Mouse (Mus musculus): ENCODE results near the gene Col5a3. TPM values are rescaled to one million over a fixed set of nuclear protein-coding genes. Genes with fewer than 3 reads are reported as not detected.

The Col5a3 gene
- total and polyA plus RNA-seq, 2 experiments from 2014 or later = 0.83 to 3.0 TPM

- no peak overlapping the region for H3K4me3 ChIP-seq (ENCODE audit: low read depth, low read length)
- no peaks in the 10 kb centered on the region for H3K27me3 ChIP-seq (ENCODE audit: insufficient read depth, low read length)
- DNase-seq (ENCODE audit: low spot score) (peak; percentile 90), ATAC-seq (ENCODE audit: low FRiP score) (peak; percentile 92)
- H3K9me3 ChIP-seq (ENCODE audit: low read length) = no peaks in the 10 kb centered on the region
- no peak for TF ChIP-seq CTCF (IDR thresholded peaks at IDR 0.05)
- H3K27ac ChIP-seq (ENCODE audit: low read depth, low read length) = peak overlapping the region; percentile 48
- no peak overlapping the region for H3K4me2 ChIP-seq (ENCODE audit: low read depth, low read length, poor library complexity, severe bottlenecking)
- H3K9ac ChIP-seq (replicated peaks; ENCODE audit: low read length, poor library complexity, severe bottlenecking) = no peak overlapping the region
- 0 out of 2 replicates have a peak, but pooled peaks cover 5% of the 10 kb centered on the region for H3K4me1 ChIP-seq (ENCODE audit: insufficient read depth, low read length)
- WGBS = 32% methylated on average over 7 of the region's 7 CpGs
- no peaks in the 10 kb centered on the region for H3K36me3 ChIP-seq (ENCODE audit: insufficient read depth, low read length)
These were observed 20.6 kb downstream of the Col5a3 start for GRCm38 (mm10) chr9:20794108-20794806.

- no peak for TF ChIP-seq CTCF (IDR thresholded peaks at IDR 0.05)
These were observed 24.5 kb downstream of the Col5a3 start for GRCm38 (mm10) chr9:20790345-20790744.

GRCm38 (mm10) chr9:20789651-20790050 is 25.2 kb downstream of the Col5a3 start:
- Histone ChIP-seq H3K4me3 (ENCODE audit: low read depth, low read length) (no peak overlapping the region), H3K27ac (ENCODE audit: low read depth, low read length) (no peak overlapping the region), H3K9me3 (ENCODE audit: low read length) (no peaks in the 10 kb centered on the region), H3K27me3 (ENCODE audit: insufficient read depth, low read length) (no peaks in the 10 kb centered on the region), H3K36me3 (ENCODE audit: insufficient read depth, low read length) (no peaks in the 10 kb centered on the region), H3K4me2 (ENCODE audit: low read depth, low read length, poor library complexity, severe bottlenecking) (no peak overlapping the region), H3K9ac (replicated peaks; ENCODE audit: low read length, poor library complexity, severe bottlenecking) (no peak overlapping the region), H3K4me1 (ENCODE audit: insufficient read depth, low read length) (0 out of 2 replicates have a peak, but pooled peaks cover 5% of the 10 kb centered on the region)
- WGBS = 80% methylated on average over 3 of the region's 4 CpGs
- no peak for DNase-seq (ENCODE audit: low spot score)
- TF ChIP-seq CTCF (IDR thresholded peaks at IDR 0.05) = no peak
- no peak for ATAC-seq (ENCODE audit: low FRiP score)

More at GRCm38 (mm10) chr9:20790345-20790744, 24.5 kb downstream of the Col5a3 start:
- H3K27ac ChIP-seq (ENCODE audit: low read depth, low read length) = no peak overlapping the region
- H3K27me3 ChIP-seq (ENCODE audit: insufficient read depth, low read length) = no peaks in the 10 kb centered on the region
- no peak for DNase-seq (ENCODE audit: low spot score)
- H3K4me3 ChIP-seq (ENCODE audit: low read depth, low read length) = no peak overlapping the region
- 0 out of 2 replicates have a peak, but pooled peaks cover 5% of the 10 kb centered on the region for H3K4me1 ChIP-seq (ENCODE audit: insufficient read depth, low read length)
- no peaks in the 10 kb centered on the region for H3K9me3 ChIP-seq (ENCODE audit: low read length)
- no peak overlapping the region for H3K9ac ChIP-seq (replicated peaks; ENCODE audit: low read length, poor library complexity, severe bottlenecking)
- ATAC-seq (ENCODE audit: low FRiP score) = no peak
- no peaks in the 10 kb centered on the region for H3K36me3 ChIP-seq (ENCODE audit: insufficient read depth, low read length)
- no peak overlapping the region for H3K4me2 ChIP-seq (ENCODE audit: low read depth, low read length, poor library complexity, severe bottlenecking)
- 58% methylated on average over 3 of the region's 3 CpGs for WGBS

- no peak for TF ChIP-seq CTCF (IDR thresholded peaks at IDR 0.05)
- no peaks in the 10 kb centered on the region for H3K4me1 ChIP-seq (ENCODE audit: insufficient read depth, low read length)
- DNase-seq (ENCODE audit: low spot score) (no peak), ATAC-seq (ENCODE audit: low FRiP score) (no peak)
- H3K27ac ChIP-seq (ENCODE audit: low read depth, low read length) = no peak overlapping the region
- H3K27me3 ChIP-seq (ENCODE audit: insufficient read depth, low read length) = no peaks in the 10 kb centered on the region
- no peak overlapping the region for H3K4me3 ChIP-seq (ENCODE audit: low read depth, low read length)
- H3K36me3 ChIP-seq (ENCODE audit: insufficient read depth, low read length) = no peaks in the 10 kb centered on the region
- 82% methylated on average over 8 of the region's 8 CpGs for WGBS
- H3K4me2 ChIP-seq (ENCODE audit: low read depth, low read length, poor library complexity, severe bottlenecking) = no peak overlapping the region
- no peaks in the 10 kb centered on the region for H3K9me3 ChIP-seq (ENCODE audit: low read length)
- no peak overlapping the region for H3K9ac ChIP-seq (replicated peaks; ENCODE audit: low read length, poor library complexity, severe bottlenecking)
These were observed 26.9 kb downstream of the Col5a3 start for GRCm38 (mm10) chr9:20787992-20788391.

- Histone ChIP-seq H3K27ac (ENCODE audit: low read depth, low read length) (no peak overlapping the region), H3K27me3 (ENCODE audit: insufficient read depth, low read length) (no peaks in the 10 kb centered on the region), H3K9me3 (ENCODE audit: low read length) (no peaks in the 10 kb centered on the region), H3K4me1 (ENCODE audit: insufficient read depth, low read length) (no peaks in the 10 kb centered on the region), H3K4me3 (ENCODE audit: low read depth, low read length) (no peak overlapping the region), H3K9ac (replicated peaks; ENCODE audit: low read length, poor library complexity, severe bottlenecking) (no peak overlapping the region), H3K36me3 (ENCODE audit: insufficient read depth, low read length) (no peaks in the 10 kb centered on the region), H3K4me2 (ENCODE audit: low read depth, low read length, poor library complexity, severe bottlenecking) (no peak overlapping the region)
- ATAC-seq (ENCODE audit: low FRiP score) = no peak
- no peak for TF ChIP-seq CTCF (IDR thresholded peaks at IDR 0.05)
- 86% methylated on average over 6 of the region's 6 CpGs for WGBS
- no peak for DNase-seq (ENCODE audit: low spot score)
These were observed 29.8 kb downstream of the Col5a3 start for GRCm38 (mm10) chr9:20785055-20785454.

GRCm38 (mm10) chr9:20781286-20781685 is 33.6 kb downstream of the Col5a3 start:
- Histone ChIP-seq H3K4me1 (ENCODE audit: insufficient read depth, low read length) (no peaks in the 10 kb centered on the region), H3K4me2 (ENCODE audit: low read depth, low read length, poor library complexity, severe bottlenecking) (no peak overlapping the region), H3K27ac (ENCODE audit: low read depth, low read length) (no peak overlapping the region), H3K9me3 (ENCODE audit: low read length) (no peaks in the 10 kb centered on the region), H3K9ac (replicated peaks; ENCODE audit: low read length, poor library complexity, severe bottlenecking) (no peak overlapping the region), H3K4me3 (ENCODE audit: low read depth, low read length) (no peak overlapping the region), H3K36me3 (ENCODE audit: insufficient read depth, low read length) (no peaks in the 10 kb centered on the region), H3K27me3 (ENCODE audit: insufficient read depth, low read length) (no peaks in the 10 kb centered on the region)
- DNase-seq (ENCODE audit: low spot score) (no peak), ATAC-seq (ENCODE audit: low FRiP score) (no peak)
- no peak for TF ChIP-seq CTCF (IDR thresholded peaks at IDR 0.05)
- 84% methylated on average over 3 of the region's 3 CpGs for WGBS

Data from midbrain, postnatal 0 days (tissue).